Mouse (Mus musculus) hindbrain, embryonic 13.5 days (tissue): ENCODE measurements around the gene Tacc2. TPM values are rescaled to one million over a fixed set of nuclear protein-coding genes. Genes with fewer than 3 reads are reported as not detected.

ENCODE experiments used
- ATAC-seq: fragments of 200-750 bp; cut with Nextera tagmentation; 2 replicates; pipeline ENCODE4 v1.8.0; 2017; ENCODE audit warnings: moderate TSS enrichment; ENCODE audit not compliant: low FRiP score
- H3K27ac ChIP-seq: fragments of 300-500 bp; sonication (generic); 2 replicates; pipeline ENCODE4 v1.5.1; 2015; ENCODE audit warnings: inconsistent platforms, mild to moderate bottlenecking, moderate library complexity
- H3K27me3 ChIP-seq: fragments of 300-500 bp; sonication (generic); 2 replicates; pipeline ENCODE4 v1.6.1; 2015; ENCODE audit warnings: mild to moderate bottlenecking, inconsistent platforms
- H3K36me3 ChIP-seq: fragments of 300-500 bp; sonication (generic); 2 replicates; pipeline ENCODE4 v1.6.1; 2015; ENCODE audit warnings: mild to moderate bottlenecking, inconsistent platforms
- H3K4me1 ChIP-seq: fragments of 300-500 bp; sonication (generic); replicated peaks from 2 replicates; pipeline ENCODE4 v1.6.1; 2015; ENCODE audit warnings: inconsistent platforms
- H3K4me2 ChIP-seq: fragments of 300-500 bp; sonication (generic); 2 replicates; pipeline ENCODE4 v1.6.1; 2015; ENCODE audit warnings: inconsistent platforms, mild to moderate bottlenecking, moderate library complexity
- H3K4me3 ChIP-seq: fragments of 300-500 bp; sonication (generic); 2 replicates; pipeline ENCODE4 v1.5.1; 2015; ENCODE audit warnings: mild to moderate bottlenecking, inconsistent platforms
- H3K9ac ChIP-seq: fragments of 300-500 bp; sonication (generic); 2 replicates; pipeline ENCODE4 v1.6.1; 2015; ENCODE audit warnings: mild to moderate bottlenecking, inconsistent platforms
- H3K9me3 ChIP-seq: fragments of 300-500 bp; sonication (generic); 2 replicates; pipeline ENCODE4 v1.6.1; 2016; ENCODE audit warnings: inconsistent platforms
- WGBS: fragments of 180-500 bp; shearing (Covaris S2); methylation state at CpG from one replicate; pipeline ENCODE4 v1.1.7; 2015; 5-methylcytosine and 5-hydroxymethylcytosine counted together
- polyA plus RNA-seq: library from polyadenylated mRNA; unstranded; fragments of >200 nt; fragmentation: Nextera tagmentation; extraction: Ambion mirVana; gene quantifications from 2 replicates; pipeline ENCODE4 v1.2.1, GENCODE M21; 2015

Tacc2 gene
- polyA plus RNA-seq, 1 experiment from 2014 or later, result 59.1 TPM

DNA sequence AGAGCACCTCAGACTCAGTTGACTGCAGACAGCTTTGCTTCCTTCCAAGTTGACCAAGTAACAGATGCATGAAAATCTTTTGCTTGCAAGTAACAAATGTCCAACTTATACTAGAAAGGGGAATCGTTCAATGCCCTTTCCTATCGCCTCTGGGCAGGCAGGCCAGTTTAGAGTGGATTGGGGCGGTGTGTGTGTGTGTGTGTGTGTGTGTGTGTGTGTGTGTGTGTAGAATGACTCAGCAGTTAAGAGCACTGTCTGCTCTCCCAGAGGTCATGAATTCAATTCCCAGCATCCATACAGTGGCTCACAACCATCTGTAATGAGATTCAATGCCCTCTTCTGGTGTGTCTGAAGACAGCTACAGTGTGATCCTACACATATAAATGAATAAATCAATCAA is 22.8 kb downstream of the Tacc2 start:
- WGBS, result 92% methylated on average over 3 of the region's 3 CpGs
- ATAC-seq, result no peak
- Histone ChIP-seq H3K9ac (no peak overlapping the region), H3K4me1 (peaks cover 5% of the 10 kb centered on the region; the same call in 1 of the 2 replicates), H3K4me2 (no peak overlapping the region), H3K36me3 (no peaks in the 10 kb centered on the region), H3K27ac (no peak overlapping the region), H3K9me3 (no peaks in the 10 kb centered on the region), H3K4me3 (no peak overlapping the region), H3K27me3 (no peaks in the 10 kb centered on the region)

DNA sequence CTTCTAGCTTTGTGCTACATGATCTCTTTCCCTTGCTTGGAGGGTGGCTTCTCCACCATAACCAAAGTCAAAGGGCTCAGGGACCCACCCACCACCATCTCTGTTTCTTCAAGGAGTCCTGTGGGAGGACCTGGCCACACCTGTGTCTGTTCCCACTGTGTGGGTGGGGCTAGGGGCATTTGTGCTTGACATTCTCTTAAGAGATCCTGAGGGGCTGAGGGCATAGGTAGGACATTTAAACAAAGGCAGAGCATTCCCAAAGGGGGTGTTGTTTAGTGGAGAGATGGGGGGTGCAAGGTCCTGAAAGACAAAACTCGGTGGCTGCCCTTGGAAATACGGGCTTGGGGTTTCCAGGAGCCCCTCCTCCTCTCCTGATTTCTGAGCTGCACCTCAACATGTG is 23.3 kb downstream of the Tacc2 start:
- H3K27ac ChIP-seq, result no peak overlapping the region
- H3K4me1 ChIP-seq, result peaks cover 5% of the 10 kb centered on the region; the same call in 1 of the 2 replicates
- no peak overlapping the region for H3K9ac ChIP-seq
- H3K4me2 ChIP-seq, result no peak overlapping the region
- H3K27me3 ChIP-seq, result no peaks in the 10 kb centered on the region
- no peaks in the 10 kb centered on the region for H3K9me3 ChIP-seq
- H3K36me3 ChIP-seq, result no peaks in the 10 kb centered on the region
- 74% methylated on average over 2 of the region's 2 CpGs for WGBS
- no peak overlapping the region for H3K4me3 ChIP-seq
- no peak for ATAC-seq

DNA sequence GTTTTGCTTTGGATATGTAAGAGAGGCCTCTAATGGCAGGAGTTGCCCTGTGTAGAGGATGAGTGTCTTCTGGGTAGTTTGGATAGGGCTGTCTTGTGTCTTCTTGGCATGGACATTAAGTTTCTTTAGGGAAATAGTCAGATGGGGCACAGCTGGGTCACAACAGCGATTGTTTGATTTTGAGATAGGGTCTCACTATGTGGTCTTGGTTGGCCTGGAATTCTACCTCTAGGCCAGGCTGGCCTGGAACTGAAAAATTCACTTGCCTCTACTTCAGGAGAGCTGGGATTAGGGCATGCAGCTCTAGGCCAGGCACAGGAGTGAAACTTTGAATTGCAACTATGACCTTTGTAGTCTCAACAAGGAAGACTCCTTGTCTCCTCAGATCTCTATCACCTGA is 25.6 kb downstream of the Tacc2 start:
- WGBS, result 88% methylated on average over 1 of the region's 1 CpGs
- ATAC-seq, result no peak
- H3K4me3 ChIP-seq, result no peak overlapping the region

DNA sequence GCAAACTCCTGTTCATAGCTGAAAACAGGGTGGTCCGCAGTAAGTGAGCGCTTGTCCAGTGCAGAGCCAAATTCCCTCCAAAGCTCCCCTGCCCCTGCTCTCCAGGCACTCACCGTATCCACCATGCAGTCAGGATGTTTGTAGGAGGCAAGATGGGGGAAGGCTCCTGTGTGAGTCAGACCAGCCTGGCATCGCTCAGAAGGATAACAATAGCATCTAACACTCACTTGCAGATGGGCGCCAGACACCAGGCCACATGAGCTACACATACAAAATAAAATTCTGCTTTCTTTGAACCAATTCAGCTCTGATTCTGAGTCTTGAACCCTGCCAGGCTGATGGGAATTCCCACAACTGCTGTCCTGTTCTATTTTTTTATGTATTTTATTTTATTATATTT is 26.3 kb downstream of the Tacc2 start:
- Histone ChIP-seq H3K4me2 (no peak overlapping the region), H3K9me3 (no peaks in the 10 kb centered on the region), H3K27ac (no peak overlapping the region), H3K36me3 (no peaks in the 10 kb centered on the region), H3K27me3 (no peaks in the 10 kb centered on the region), H3K9ac (no peak overlapping the region), H3K4me1 (no peaks in the 10 kb centered on the region), H3K4me3 (no peak overlapping the region)
- 93% methylated on average over 5 of the region's 5 CpGs for WGBS
- ATAC-seq, result no peak

More for the DNA sequence above, 25.6 kb downstream of the Tacc2 start:
- no peaks in the 10 kb centered on the region for H3K36me3 ChIP-seq
- H3K9me3 ChIP-seq, result no peaks in the 10 kb centered on the region
- no peaks in the 10 kb centered on the region for H3K4me1 ChIP-seq
- no peak overlapping the region for H3K27ac ChIP-seq
- no peaks in the 10 kb centered on the region for H3K27me3 ChIP-seq
- no peak overlapping the region for H3K4me2 ChIP-seq
- no peak overlapping the region for H3K9ac ChIP-seq

DNA sequence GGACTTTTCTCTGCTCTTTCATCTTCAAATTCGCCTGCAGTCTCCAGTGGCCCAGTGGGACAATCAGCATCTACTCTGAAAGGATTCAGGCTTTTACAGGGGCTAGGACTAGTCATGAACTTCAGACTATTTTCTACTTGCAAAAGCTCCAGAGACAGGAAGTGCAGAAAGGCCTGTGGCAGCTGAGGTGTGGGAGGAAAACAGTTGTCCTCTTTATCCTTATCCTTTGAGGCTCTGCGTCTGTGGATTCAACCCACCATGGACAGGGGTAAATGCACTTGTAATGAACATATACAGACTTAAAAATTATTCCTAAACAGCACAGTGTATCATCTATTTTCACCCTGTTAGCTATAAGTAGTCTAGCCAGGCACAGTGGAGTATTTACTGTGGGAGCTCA is 27.2 kb downstream of the Tacc2 start:
- H3K9me3 ChIP-seq, result no peaks in the 10 kb centered on the region
- ATAC-seq, result no peak
- H3K27me3 ChIP-seq, result 0 out of 2 replicates have a peak, but pooled peaks cover 4% of the 10 kb centered on the region
- H3K4me1 ChIP-seq, result no peaks in the 10 kb centered on the region
- no peaks in the 10 kb centered on the region for H3K36me3 ChIP-seq
- WGBS, result 84% methylated on average over 2 of the region's 2 CpGs
- no peak overlapping the region for H3K4me2 ChIP-seq
- H3K27ac ChIP-seq, result no peak overlapping the region
- H3K4me3 ChIP-seq, result no peak overlapping the region
- no peak overlapping the region for H3K9ac ChIP-seq

DNA sequence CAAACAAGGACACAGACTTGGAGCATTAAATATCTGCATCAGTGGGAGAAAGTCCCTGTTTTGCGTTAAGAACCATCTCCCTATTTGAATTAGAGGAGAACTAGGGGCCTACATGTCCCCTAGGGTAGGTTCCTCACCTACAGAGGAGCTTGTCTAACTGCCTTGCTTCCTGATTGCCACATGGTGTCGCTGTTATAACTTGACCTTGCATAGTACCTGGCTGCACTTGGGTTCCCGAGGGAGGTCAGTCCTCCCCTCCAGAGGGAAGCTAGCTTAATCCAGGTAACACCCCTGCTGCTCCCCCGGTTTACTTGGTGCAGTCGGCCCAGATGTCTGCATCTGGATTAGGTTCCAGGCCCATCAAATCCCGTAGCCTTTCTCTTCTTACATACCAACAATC is 27.9 kb downstream of the Tacc2 start:
- no peak for ATAC-seq
- 34% methylated on average over 6 of the region's 6 CpGs for WGBS
- H3K4me2 ChIP-seq, result no peak overlapping the region
- no peak overlapping the region for H3K27ac ChIP-seq
- no peaks in the 10 kb centered on the region for H3K4me1 ChIP-seq
- H3K9me3 ChIP-seq, result no peaks in the 10 kb centered on the region
- 0 out of 2 replicates have a peak, but pooled peaks cover 4% of the 10 kb centered on the region for H3K27me3 ChIP-seq
- H3K9ac ChIP-seq, result no peak overlapping the region
- H3K4me3 ChIP-seq, result no peak overlapping the region
- no peaks in the 10 kb centered on the region for H3K36me3 ChIP-seq

DNA sequence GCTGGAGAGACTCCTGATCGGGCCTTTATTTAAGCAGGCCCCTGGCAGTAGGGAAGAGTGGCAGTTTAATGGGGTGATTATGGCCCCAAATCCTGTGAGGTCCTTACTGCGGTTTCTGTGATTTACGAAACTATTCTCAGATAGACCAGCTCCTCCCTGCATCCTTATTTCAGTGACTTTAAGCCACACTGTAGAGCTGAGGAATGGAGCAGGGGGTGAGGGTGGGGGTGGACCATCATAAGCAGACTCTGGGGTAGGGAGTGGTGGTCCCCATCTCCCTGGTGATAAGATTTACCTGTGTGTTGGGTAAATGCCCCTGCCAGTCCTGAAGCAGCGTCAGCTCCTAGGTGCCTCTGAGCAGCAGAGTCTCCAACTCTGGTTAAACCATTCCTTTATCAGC is 29.7 kb downstream of the Tacc2 start:
- no peak overlapping the region for H3K4me2 ChIP-seq
- no peaks in the 10 kb centered on the region for H3K9me3 ChIP-seq
- H3K27me3 ChIP-seq, result 0 out of 2 replicates have a peak, but pooled peaks cover 4% of the 10 kb centered on the region
- H3K27ac ChIP-seq, result no peak overlapping the region
- H3K9ac ChIP-seq, result no peak overlapping the region
- H3K4me1 ChIP-seq, result no peaks in the 10 kb centered on the region
- WGBS, result 89% methylated on average over 4 of the region's 4 CpGs
- H3K4me3 ChIP-seq, result no peak overlapping the region
- H3K36me3 ChIP-seq, result no peaks in the 10 kb centered on the region
- no peak for ATAC-seq

DNA sequence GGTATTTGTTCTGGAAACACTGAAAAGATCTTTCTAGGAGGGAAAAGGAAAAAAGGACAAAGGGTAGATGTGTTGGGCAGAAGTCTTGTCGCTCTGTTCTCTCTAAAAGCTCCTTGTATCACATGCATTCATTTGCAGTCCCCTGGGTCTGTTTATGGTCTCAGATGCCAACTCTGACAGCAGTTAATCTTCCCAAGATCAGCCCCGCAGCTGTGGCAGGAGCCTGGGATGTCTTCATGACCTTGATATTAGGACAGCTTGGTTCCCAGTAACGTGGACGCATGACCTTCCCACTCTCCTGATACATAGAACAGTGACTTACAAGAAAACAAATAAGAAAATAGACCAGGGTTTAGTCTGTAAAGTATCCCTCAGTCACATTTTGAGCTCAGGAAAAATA is 36.7 kb downstream of the Tacc2 start:
- H3K27ac ChIP-seq, result no peak overlapping the region
- no peak for ATAC-seq
- no peak overlapping the region for H3K9ac ChIP-seq
- no peak overlapping the region for H3K4me2 ChIP-seq
- H3K27me3 ChIP-seq, result 0 out of 2 replicates have a peak, but pooled peaks cover 4% of the 10 kb centered on the region
- no peaks in the 10 kb centered on the region; the same call in 1 of the 2 replicates for H3K4me1 ChIP-seq
- no peaks in the 10 kb centered on the region for H3K36me3 ChIP-seq
- H3K9me3 ChIP-seq, result no peaks in the 10 kb centered on the region
- H3K4me3 ChIP-seq, result no peak overlapping the region
- WGBS, result 43% methylated on average over 4 of the region's 4 CpGs

DNA sequence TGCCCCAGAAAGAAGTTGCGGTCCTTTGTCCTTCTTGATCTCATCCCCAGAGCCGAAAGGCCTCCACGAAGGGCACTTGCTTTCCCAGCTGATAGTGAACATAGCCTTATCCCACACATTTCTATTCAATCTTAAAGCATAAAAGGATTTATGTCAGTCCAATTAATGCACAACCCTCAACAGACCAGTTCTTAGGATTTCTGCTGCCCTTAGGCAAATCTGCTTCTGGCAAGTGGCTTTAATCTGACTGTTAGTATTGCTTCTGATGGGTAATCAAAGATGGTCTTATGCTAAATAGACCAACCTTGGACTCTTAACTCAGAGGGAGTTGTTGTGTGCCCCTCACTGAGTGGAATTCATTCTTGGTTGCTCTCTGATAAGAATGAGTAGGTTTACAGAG is 40.4 kb downstream of the Tacc2 start:
- Histone ChIP-seq H3K36me3 (no peaks in the 10 kb centered on the region), H3K27ac (no peak overlapping the region), H3K4me1 (no peaks in the 10 kb centered on the region; the same call in 1 of the 2 replicates), H3K4me3 (no peak overlapping the region), H3K4me2 (no peak overlapping the region), H3K9ac (no peak overlapping the region), H3K9me3 (no peaks in the 10 kb centered on the region), H3K27me3 (no peaks in the 10 kb centered on the region)
- no peak for ATAC-seq
- WGBS, result 88% methylated on average over 3 of the region's 3 CpGs

DNA sequence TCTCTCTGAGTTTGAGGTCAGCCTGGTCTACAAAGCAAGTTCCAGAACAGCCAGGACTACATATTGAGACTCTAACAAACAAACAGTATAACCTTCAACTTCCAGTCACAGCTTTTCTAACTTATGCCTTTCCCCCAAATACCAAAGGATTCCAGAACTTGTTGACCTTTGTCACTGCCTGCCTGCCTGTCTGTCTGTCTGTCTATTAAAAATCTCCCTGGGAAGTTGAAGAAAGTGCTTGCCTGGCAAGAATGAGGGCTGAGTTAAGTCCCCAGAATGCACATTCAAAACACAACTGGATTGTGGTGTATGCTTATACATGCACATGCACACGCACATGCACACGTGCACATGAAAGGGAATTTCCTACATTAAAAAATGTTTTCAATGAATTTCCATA is 43.8 kb downstream of the Tacc2 start:
- H3K9ac ChIP-seq, result no peak overlapping the region
- H3K4me3 ChIP-seq, result no peak overlapping the region
- ATAC-seq, result no peak
- H3K4me2 ChIP-seq, result no peak overlapping the region
- no peak overlapping the region for H3K27ac ChIP-seq
- 95% methylated on average over 2 of the region's 2 CpGs for WGBS
- no peaks in the 10 kb centered on the region for H3K4me1 ChIP-seq
- no peaks in the 10 kb centered on the region for H3K9me3 ChIP-seq
- H3K27me3 ChIP-seq, result peaks cover 8% of the 10 kb centered on the region; the same call in 1 of the 2 replicates
- H3K36me3 ChIP-seq, result no peaks in the 10 kb centered on the region

DNA sequence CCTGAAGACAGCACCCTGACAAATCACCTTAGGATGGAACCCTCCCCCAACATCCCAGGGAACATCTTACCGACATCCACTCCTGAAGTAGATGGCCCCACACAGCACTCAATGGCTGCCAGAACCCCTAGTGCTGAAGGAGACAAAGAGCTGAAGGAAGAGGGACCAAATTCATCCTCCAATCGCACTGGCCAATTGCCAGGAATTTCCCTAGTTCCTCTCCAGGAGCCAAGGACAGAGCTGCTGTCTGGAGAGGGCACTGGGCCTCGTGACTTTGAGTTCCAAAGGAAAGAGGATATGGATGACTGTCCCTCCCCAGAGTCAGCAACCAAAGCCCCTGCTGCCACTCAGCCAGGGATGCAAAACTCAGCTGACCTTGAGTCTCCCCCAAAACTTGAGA is 44.7 kb downstream of the Tacc2 start:
- 52% methylated on average over 3 of the region's 3 CpGs for WGBS
- H3K27me3 ChIP-seq, result peaks cover 8% of the 10 kb centered on the region; the same call in 1 of the 2 replicates
- H3K4me2 ChIP-seq, result no peak overlapping the region
- no peak overlapping the region for H3K27ac ChIP-seq
- H3K36me3 ChIP-seq, result no peaks in the 10 kb centered on the region
- H3K9ac ChIP-seq, result no peak overlapping the region
- H3K9me3 ChIP-seq, result no peaks in the 10 kb centered on the region
- ATAC-seq, result no peak
- no peaks in the 10 kb centered on the region for H3K4me1 ChIP-seq
- no peak overlapping the region for H3K4me3 ChIP-seq

DNA sequence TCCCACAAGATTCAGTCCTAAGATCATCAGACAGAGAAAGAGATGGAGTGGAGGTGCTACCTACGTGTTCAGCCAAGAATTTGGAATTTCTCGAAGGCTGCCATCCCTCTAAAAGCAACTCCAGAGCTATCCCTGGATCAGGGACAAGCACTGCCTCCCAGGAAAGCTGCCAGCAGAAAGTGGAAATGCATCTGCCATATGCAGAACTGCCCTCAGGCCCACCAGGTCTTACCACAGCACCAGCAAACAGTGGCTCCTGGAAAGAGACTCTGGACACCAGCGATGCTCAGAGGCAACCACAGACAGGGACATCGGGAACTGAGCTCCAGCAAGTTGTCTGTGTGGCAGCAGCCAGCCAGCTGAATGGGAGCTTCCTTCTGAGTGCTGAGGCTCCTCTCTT is 45.1 kb downstream of the Tacc2 start:
- no peak overlapping the region for H3K4me2 ChIP-seq
- H3K4me1 ChIP-seq, result no peaks in the 10 kb centered on the region
- 87% methylated on average over 4 of the region's 4 CpGs for WGBS
- H3K4me3 ChIP-seq, result no peak overlapping the region
- peaks cover 8% of the 10 kb centered on the region; the same call in 1 of the 2 replicates for H3K27me3 ChIP-seq
- no peak overlapping the region for H3K9ac ChIP-seq
- ATAC-seq, result no peak
- H3K27ac ChIP-seq, result no peak overlapping the region
- no peaks in the 10 kb centered on the region for H3K36me3 ChIP-seq
- no peaks in the 10 kb centered on the region for H3K9me3 ChIP-seq

DNA sequence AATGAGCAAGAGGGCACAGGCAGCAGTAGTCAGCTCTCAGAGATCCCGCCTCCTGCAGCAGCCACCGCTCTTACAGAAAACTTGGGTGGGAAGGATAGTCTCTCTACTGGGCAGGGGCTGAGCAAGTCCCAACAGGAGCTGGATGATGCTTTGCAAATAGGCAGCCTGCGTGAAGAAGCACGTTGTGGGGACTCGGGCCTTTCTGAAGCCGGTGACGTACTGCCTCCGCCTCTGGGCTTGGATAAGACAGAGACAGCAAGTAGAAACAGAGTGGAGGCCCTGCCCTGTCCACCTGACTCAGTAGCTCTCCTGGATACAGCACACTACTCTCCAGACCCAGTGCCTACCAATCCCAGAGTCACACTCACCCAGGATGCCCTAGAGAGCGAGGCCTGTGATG is 47.1 kb downstream of the Tacc2 start:
- Histone ChIP-seq H3K4me1 (no peaks in the 10 kb centered on the region), H3K4me3 (no peak overlapping the region), H3K4me2 (no peak overlapping the region), H3K9ac (no peak overlapping the region), H3K27ac (no peak overlapping the region), H3K27me3 (peaks cover 8% of the 10 kb centered on the region; the same call in 1 of the 2 replicates), H3K36me3 (no peaks in the 10 kb centered on the region), H3K9me3 (no peaks in the 10 kb centered on the region)
- no peak for ATAC-seq
- WGBS, result 92% methylated on average over 9 of the region's 9 CpGs
